Mouse (Mus musculus) heart, adult 2 months (tissue): ENCODE measurements around the gene 1700013H16Rik. TPM values are rescaled to one million over a fixed set of nuclear protein-coding genes. Genes with fewer than 3 reads are reported as not detected.

Experiments
- DNase-seq, 2 experiments: peaks; one replicate each; pipeline ENCODE4 v3.0.0; 2021
- H3K27ac ChIP-seq: fragments of 200-600 bp; 2 replicates; pipeline ENCODE4 v1.8.1; 2022
- H3K27me3 ChIP-seq: fragments of 200-500 bp; 2 replicates; pipeline ENCODE4 v1.6.1; 2012; ENCODE audit warnings: mild to moderate bottlenecking, low read length, inconsistent platforms, mixed read lengths; ENCODE audit not compliant: control insufficient read depth, insufficient read depth
- H3K36me3 ChIP-seq: fragments of 200-500 bp; 2 replicates; pipeline ENCODE4 v1.6.1; 2012; ENCODE audit warnings: low read length, inconsistent platforms; ENCODE audit not compliant: control insufficient read depth, insufficient read depth
- H3K4me1 ChIP-seq: fragments of 200-500 bp; 2 replicates; pipeline ENCODE4 v1.6.1; 2011; ENCODE audit warnings: low read length; ENCODE audit not compliant: control insufficient read depth, insufficient read depth
- H3K4me3 ChIP-seq: fragments of 200-600 bp; 2 replicates; pipeline ENCODE4 v1.8.1; 2022
- H3K79me2 ChIP-seq: fragments of 200-500 bp; replicated peaks from 2 replicates; pipeline ENCODE4 v1.6.1; 2012; ENCODE audit warnings: mild to moderate bottlenecking, inconsistent platforms, low read length, moderate library complexity, mixed read lengths; ENCODE audit not compliant: control insufficient read depth, insufficient read depth
- H3K9ac ChIP-seq: fragments of 200-500 bp; 2 replicates; pipeline ENCODE4 v1.6.1; 2012; ENCODE audit warnings: low read depth, mild to moderate bottlenecking, control low read depth, inconsistent platforms, low read length, mixed read lengths
- CTCF ChIP-seq: fragments of 200-600 bp; IDR thresholded peaks from 2 replicates; pipeline ENCODE4 v1.8.1; 2022; ENCODE audit warnings: antibody characterized with exemption, mild to moderate bottlenecking, moderate library complexity
- EP300 ChIP-seq: fragments of 200-500 bp; IDR thresholded peaks from 2 replicates; pipeline ENCODE4 v1.6.1; 2011; ENCODE audit warnings: low read depth, low read length, control low read depth; ENCODE audit not compliant: insufficient read depth
- POLR2A ChIP-seq: fragments of 200-500 bp; IDR thresholded peaks from 2 replicates; pipeline ENCODE4 v1.6.1; 2011; ENCODE audit warnings: mild to moderate bottlenecking, low read depth, low read length, control low read depth; ENCODE audit not compliant: insufficient read depth
- WGBS: fragments of 180-500 bp; shearing (Covaris S2); methylation state at CpG from one replicate; pipeline ENCODE4 v1.1.7; 2018; 5-methylcytosine and 5-hydroxymethylcytosine counted together
- intact Hi-C: fragments of 180-260 bp; cut with DNase I; formaldehyde crosslinking; loops from one replicate; pipeline ENCODE4 v1.15.1; 2025
- polyA plus RNA-seq: library from polyadenylated mRNA; depleted of rRNA; stranded (reverse); fragments of >200 nt; gene quantifications from 2 replicates; pipeline ENCODE4 v1.2.3, GENCODE M21; 2012
- total RNA-seq, 2 experiments: library from RNA; stranded (reverse); gene quantifications; 2 replicates each; pipeline ENCODE4 v1.2.3; 2021

The 1700013H16Rik gene
- total and polyA plus RNA-seq, 3 experiments: not detected

GRCm38 (mm10) chrX:53724596-53724995 lies 33.0 kb downstream of the 1700013H16Rik start, which contains the start of gene 4930502E18Rik:
Gene 4930502E18Rik, plus strand, starts transcription at chrX:53724826.
- TF ChIP-seq CTCF: no peak
- no peak for TF ChIP-seq EP300
- no peak for TF ChIP-seq POLR2A
- no peak within 1 kb of the TSS for H3K4me3 ChIP-seq
- intact Hi-C loops: no loop called here
- H3K4me1 ChIP-seq: no peaks in the 10 kb centered on the region
- H3K27me3 ChIP-seq: no peaks in the 10 kb centered on the region
- H3K79me2 ChIP-seq: no peaks in the 10 kb centered on the region
- no peaks in the 10 kb centered on the region for H3K36me3 ChIP-seq
- H3K27ac ChIP-seq: no peak within 1 kb of the TSS
- H3K9ac ChIP-seq: no peak within 1 kb of the TSS
- DNase-seq: no peak
- WGBS: 72% methylated on average over 11 of the region's 11 CpGs

GRCm38 (mm10) chrX:53716323-53717182 lies 41.1 kb downstream of the 1700013H16Rik start:
- peak; percentile 34 to 52 for DNase-seq
- Histone ChIP-seq H3K27me3 (no peaks in the 10 kb centered on the region), H3K27ac (no peak overlapping the region), H3K36me3 (no peaks in the 10 kb centered on the region), H3K4me1 (no peaks in the 10 kb centered on the region), H3K9ac (peak overlapping the region; percentile 40), H3K4me3 (no peak overlapping the region), H3K79me2 (no peaks in the 10 kb centered on the region)
- no peak for TF ChIP-seq CTCF
- no peak for TF ChIP-seq POLR2A
- whole genome bisulfite sequencing: 26% methylated on average over 49 of the region's 49 CpGs
- intact Hi-C loops: no loop called here

- H3K79me2 ChIP-seq: no peaks in the 10 kb centered on the region
- H3K9ac ChIP-seq: no peak overlapping the region
- DNase-seq: no peak
- TF ChIP-seq POLR2A (no peak), EP300 (no peak), CTCF (no peak)
- 64% methylated on average over 2 of the region's 2 CpGs for WGBS
- H3K4me1 ChIP-seq: no peaks in the 10 kb centered on the region
- H3K4me3 ChIP-seq: no peak overlapping the region
- no peaks in the 10 kb centered on the region for H3K27me3 ChIP-seq
- no peak overlapping the region for H3K27ac ChIP-seq
- H3K36me3 ChIP-seq: no peaks in the 10 kb centered on the region
- intact Hi-C loops: no loop called here
Measured at GRCm38 (mm10) chrX:53715942-53716322, 41.7 kb downstream of the 1700013H16Rik start.

GRCm38 (mm10) chrX:53702673-53703072 lies 55.0 kb downstream of the 1700013H16Rik start:
- Histone ChIP-seq H3K4me3 (no peak overlapping the region), H3K79me2 (no peaks in the 10 kb centered on the region), H3K27me3 (no peaks in the 10 kb centered on the region), H3K4me1 (no peaks in the 10 kb centered on the region), H3K27ac (no peak overlapping the region), H3K36me3 (no peaks in the 10 kb centered on the region), H3K9ac (no peak overlapping the region)
- WGBS: 80% methylated on average over 3 of the region's 3 CpGs
- TF ChIP-seq CTCF (no peak), POLR2A (no peak), EP300 (no peak)
- DNase-seq: no peak
- intact Hi-C loops: no loop called here

GRCm38 (mm10) chrX:53699225-53699624 lies 58.4 kb downstream of the 1700013H16Rik start:
- TF ChIP-seq CTCF: no peak
- Histone ChIP-seq H3K4me3 (no peak overlapping the region), H3K9ac (no peak overlapping the region), H3K27me3 (no peaks in the 10 kb centered on the region), H3K27ac (no peak overlapping the region), H3K36me3 (no peaks in the 10 kb centered on the region), H3K79me2 (no peaks in the 10 kb centered on the region), H3K4me1 (no peaks in the 10 kb centered on the region)
- no peak for DNase-seq
- 86% methylated on average over 2 of the region's 2 CpGs for WGBS
- intact Hi-C loops: no loop called here

GRCm38 (mm10) chrX:53694008-53694777 lies 63.4 kb downstream of the 1700013H16Rik start:
- Histone ChIP-seq H3K36me3 (no peaks in the 10 kb centered on the region), H3K4me1 (no peaks in the 10 kb centered on the region), H3K27ac (no peak overlapping the region), H3K4me3 (no peak overlapping the region), H3K27me3 (no peaks in the 10 kb centered on the region), H3K79me2 (no peaks in the 10 kb centered on the region), H3K9ac (no peak overlapping the region)
- no peak for TF ChIP-seq EP300
- TF ChIP-seq POLR2A: no peak
- no peak for TF ChIP-seq CTCF
- WGBS: 62% methylated on average over 9 of the region's 9 CpGs
- no peak for DNase-seq
- intact Hi-C loops: no loop called here
